Mouse (Mus musculus): Measurements from ENCODE around the gene Ttll11.

Ttll11 gene

DNA sequence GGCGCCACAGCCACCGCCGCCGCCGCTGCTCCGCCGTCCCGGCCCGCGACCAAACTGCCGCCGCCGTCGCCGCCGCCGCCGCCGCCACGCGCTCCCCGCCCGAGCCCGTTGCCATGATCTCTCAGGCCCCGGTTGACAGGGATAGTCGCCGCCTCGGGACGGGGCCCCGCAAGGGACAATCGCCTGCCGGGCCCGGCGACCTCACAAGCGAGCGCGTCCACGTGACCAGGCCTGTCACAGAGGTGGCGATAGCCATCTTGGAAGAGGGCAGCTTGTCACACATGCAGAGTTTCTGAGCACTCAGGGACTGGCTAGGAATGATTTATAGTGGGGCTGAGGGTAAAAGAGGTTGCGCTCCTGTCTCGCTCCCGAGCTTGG is at the start of gene Ttll11:
Gene Ttll11, minus strand, starts transcription at position 270 of the 378 bp plus-strand sequence.
- peak; percentile 96 for DNase-seq (ENCODE audit: low spot score)

DNA sequence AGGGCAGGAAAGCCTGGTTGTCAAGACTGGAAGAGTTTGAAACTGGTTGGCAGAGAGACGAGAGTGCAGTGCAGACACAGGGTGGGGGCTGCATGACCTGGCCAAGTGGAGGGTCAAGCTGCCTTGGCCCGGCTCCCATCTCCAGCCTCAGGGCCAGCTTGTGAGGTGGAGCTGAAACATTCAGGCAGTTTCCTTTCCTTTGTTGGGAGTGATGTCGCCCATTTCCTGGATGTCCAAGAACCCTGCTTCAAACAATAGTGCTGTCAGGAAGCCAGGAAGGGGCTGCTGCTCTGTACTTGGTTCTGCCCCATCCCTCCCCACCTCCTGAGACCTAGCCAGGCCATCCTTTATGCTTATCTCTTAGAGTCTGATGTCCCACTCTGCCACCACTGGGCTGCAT is 43.6 kb upstream of the Ttll11 start:
- no peak for DNase-seq (ENCODE audit: low spot score)

DNA sequence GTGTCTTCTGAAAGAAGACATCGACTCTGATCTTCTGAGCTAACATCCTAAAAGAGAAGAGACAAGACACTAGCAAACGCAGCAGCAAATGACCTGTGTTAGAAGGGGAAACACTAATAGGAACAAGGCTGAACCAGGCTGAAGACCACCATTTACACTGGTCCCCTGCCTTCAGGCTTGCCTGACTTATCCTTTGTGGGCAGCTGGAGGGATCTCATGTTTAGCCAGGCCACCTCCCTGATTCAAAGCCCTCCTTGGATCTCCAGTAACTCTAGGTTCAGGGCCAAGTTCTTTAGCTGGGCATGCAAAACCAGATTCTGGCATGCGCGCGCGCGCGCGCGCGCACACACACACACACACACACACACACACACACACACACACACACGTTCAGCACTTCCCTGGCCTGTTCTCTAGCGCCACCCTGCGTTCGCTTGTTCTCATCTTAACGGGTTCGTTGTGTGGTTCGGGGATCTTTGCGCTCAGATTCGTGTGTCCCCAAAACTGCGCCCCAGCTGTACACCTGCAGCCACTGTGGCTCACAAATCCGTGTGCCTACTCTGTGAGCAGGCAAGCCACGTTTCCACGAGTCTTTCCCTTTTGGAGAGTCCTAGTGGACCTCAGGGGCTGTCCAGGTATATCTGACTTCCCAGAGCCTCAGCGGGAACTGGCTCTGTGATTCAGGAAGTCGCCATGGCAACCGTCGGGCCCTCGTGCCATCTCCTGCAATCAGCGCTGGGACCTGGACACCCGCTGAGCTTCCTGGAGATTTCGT is 41.9 kb upstream of the Ttll11 start:
- peak; percentile 91 for DNase-seq (ENCODE audit: low spot score)

DNA sequence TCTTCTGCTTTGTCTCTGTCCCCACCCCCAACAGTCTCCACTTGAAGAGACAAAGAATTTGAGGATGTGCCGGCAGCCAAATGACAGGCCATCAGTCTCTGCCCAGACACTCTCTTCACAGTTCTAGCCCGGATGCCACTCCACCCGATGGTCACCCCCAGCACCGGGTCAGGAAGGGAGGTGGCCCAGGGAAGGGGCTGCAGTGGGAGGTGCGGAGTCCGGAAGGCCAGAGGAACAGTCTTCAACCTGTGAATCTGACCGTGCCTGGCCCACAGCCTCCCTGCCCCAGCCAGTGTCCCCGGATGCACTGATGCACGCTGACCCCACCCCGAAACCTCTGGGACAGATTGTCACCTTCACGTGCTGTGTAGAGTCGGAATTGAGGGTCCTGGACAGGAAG is 33.3 kb upstream of the Ttll11 start:
- DNase-seq (ENCODE audit: low spot score): no peak

DNA sequence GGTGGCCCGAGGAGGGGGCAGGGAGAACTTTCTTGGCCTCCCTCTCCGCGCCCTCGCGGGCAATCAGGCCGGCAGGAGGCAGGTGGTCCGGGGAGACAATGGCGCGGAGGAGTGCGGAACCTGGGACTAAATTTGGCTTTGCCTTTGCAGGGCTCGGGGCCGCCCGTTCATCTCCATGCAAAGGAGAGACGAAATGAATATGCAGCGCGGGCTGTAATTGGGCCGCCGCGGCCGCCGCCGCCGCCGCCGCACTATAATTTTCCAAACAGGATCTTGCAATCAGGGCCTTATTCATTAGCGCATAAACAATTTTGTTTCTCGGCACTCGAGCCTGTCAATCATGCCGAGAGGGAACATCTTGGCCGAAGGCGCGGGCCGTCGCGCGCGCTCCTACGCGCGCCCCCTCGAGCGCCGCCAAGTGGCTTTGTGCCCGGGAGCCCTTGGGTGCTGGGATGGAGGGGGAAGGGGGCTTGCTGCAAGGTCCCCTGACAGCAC is 31.7 kb upstream of the Ttll11 start:
- DNase-seq (ENCODE audit: low spot score): peak; percentile 43

DNA sequence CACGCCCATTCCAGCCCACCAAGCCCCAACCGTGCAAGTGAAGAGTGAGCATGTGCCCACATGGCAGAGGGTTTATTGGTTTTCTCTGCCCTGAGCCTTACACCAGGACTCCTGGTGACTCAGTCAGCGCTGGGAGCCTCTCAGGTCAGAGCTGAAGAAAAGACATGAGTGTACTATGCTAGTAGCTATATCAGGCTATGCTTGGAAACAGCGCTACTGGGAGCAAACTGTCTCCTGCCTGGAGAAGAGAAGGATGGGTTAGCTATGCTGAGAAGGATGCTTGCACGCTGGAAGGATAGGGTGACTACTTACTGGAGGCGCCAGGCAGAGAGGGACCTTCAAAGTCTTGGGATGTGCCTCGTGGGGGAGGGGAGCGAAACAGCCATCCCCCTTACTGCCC is 30.9 kb upstream of the Ttll11 start:
- DNase-seq (ENCODE audit: low spot score): no peak

DNA sequence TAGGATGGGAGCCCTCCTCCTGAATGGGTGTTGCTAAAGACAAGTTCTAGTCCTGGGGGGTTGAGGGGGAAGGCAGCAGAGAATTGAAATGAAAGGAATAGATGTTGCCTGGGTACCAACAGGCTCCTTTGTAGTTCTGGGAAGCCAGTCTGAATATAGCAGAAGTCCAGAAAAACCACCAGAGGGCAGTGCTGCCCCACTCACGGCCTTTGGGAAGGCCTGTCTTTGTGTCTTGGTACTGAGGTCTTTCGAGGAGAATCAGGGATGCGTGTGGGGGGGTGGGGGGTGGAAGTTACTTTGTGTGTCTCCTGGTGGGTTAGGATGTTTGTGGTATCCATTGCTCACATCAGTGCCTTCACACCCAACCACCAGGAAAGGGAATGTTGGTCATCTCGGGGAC is 29.7 kb upstream of the Ttll11 start:
- peak; percentile 91 for DNase-seq (ENCODE audit: low spot score)

DNA sequence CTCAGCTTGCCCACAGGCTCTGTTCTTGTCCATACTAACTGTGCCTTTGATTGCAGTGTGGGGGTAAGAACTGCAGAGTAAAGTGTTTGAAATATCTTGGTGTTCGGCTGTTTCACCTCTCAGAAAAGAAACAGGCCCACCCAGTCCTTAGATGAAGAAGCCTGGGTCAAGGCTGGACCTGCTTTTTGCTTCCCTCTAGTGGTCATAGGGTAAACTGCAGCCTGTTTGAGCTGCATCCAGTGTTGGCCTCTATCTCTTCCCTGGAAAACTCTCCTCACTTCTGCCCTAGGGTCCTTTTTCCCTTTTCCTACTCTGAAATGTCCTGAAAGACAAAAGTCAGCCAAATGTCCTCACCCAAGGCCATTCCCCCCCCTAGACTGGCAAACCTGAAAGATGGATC is 28.4 kb upstream of the Ttll11 start:
- peak; percentile 85 for DNase-seq (ENCODE audit: low spot score)

DNA sequence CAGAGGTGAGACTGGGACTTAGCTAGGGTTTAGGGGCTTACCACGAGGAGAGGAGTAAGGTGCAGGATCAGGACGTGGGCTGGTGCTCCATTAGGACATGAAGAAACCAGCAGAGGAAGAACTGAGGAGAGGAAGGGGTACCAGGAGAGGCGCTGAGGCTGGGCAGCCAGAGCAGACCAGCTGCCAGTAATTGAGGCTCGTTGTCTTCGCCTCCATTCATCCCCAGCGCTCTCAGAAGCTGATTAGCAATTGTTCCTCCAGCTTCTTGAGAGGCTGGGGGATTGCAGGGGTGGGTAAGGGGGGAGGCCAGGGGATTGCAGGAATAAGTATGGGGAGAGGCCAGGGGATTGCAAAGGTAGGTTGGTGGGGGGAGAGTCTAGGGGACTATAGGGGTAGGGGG is 22.5 kb upstream of the Ttll11 start:
- DNase-seq (ENCODE audit: low spot score): no peak

DNA sequence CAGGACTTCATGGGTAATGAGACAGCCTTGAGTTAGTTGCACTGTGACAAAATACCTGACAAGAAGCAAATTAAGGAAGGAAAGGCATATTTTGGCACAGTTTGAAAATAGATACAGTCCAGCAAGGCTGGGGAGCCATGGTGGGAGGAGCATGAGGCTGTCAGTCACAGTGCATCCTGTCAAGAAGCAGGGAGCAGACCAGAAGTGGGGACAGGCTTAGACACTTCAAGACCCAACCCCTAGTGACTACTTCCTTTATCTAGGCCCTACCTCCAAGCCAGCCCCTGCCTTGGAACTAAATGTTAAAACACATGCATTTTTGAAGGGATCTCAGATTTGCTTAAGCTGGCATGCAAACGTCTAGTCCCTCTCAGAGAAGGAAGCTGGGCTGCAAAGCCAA is 20.7 kb upstream of the Ttll11 start:
- DNase-seq (ENCODE audit: low spot score): no peak

DNA sequence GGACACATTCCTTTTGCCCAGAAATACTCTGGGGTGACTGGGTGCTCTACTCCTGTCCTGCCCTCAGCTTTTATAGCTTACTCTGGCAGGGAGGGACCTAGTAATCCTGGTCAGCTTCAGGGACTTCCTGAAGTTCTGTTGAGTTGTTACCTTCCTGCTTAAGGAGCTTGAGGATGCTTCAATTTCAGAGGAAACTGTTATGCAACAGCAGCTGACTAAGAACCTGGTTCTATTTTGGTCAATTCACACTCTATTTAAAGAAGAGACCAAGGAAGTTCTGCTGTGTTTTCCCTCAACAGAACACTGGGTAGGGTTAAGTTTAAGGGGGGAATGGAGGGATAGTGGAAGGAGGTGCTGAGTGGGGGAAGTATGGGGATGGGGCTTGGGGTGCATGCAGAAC is 19.5 kb upstream of the Ttll11 start:
- no peak for DNase-seq (ENCODE audit: low spot score)

DNA sequence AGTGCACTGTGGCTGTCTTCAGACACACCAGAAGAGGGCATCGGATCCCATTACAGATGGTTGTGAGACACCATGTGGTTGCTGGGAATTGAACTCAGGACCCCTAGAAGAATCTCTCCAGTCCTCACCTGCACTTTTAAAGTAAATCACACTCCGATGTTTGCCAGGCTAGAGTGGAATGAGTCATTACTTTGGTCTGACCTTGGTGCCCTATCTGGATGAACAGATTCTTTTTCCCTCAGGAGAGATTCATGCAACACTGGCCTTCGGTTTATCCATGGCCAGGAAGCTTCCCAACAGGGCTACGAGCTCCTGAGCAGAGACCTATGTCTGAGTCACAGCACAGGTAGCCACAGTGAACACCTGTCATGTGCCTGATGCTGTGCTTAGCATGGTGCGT is 18.7 kb upstream of the Ttll11 start:
- no peak for DNase-seq (ENCODE audit: low spot score)

DNA sequence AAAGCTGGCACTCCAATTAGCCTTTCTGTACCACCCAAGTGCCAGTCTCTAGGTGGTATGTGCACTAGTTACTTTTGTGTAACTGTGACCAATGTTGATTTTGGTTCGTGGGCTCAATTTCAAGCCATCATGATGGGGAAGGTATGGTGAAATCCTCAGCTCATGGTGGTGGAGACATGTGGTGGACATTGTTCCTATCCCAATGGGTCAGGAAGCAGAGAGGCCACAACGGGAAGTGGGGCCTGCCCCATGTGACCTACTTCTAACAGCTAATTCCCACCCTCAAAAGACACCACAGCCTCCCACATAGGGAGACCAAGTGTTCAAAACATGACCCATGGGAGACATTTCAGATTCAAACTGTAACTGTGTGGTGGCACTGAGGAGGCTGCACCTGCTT is 17.0 kb upstream of the Ttll11 start:
- DNase-seq (ENCODE audit: low spot score): no peak

DNA sequence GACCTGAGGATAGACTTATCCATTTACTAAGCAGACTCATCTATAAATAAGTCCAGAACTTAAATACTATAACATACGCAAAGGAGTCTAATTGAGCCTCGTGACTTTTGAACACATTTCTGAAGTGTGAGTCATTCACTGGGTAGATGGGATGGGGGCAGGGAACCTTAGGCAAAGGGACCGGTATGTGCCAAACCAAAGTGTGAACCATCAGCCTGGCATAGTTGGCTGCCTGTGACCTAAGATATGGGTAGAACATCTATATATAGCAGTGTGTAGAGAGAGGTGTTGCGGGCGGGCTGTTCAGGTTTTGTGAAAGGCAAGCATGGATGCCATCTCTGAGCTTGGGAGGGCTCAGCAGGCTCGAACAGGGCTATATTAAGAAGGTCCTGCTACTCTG is 14.6 kb upstream of the Ttll11 start:
- DNase-seq (ENCODE audit: low spot score): no peak

DNA sequence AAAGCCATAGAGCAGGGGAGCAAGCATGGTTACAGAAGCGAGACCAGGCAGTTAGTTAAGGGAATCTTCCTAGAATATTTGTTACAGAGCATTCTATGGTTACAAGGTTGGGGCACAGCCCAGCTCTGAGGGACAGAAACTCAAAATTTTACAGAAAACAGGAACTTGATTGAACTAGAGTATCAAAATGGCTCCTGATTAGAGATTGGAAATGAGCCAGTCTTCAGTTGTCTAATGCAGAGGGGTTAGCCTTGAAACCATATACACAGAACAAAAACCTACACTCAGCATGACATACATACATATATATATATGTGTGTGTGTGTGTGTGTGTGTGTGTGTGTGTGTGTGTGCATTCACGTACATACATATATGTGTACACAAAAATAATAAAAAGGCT is 13.8 kb upstream of the Ttll11 start:
- DNase-seq (ENCODE audit: low spot score): no peak

DNA sequence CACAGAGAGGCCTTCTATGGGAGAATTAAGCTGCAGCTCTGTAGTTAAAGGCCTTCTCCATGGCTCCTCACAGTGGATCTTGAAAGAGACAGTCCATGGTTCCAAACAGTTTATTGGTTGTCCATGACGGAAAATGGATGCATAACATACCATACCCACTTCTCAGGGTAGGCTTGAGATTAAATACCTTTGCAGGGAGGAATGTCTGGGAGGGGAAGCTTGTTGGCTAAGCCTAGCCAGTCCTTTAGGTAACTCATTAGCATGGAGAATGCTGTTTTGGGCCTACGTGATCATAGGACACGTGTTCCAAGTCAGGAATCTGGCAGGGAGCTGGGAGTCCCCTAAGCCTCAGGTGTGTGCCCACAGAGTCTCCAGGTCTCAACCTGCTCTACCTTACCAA is 12.5 kb upstream of the Ttll11 start:
- DNase-seq (ENCODE audit: low spot score): no peak

DNA sequence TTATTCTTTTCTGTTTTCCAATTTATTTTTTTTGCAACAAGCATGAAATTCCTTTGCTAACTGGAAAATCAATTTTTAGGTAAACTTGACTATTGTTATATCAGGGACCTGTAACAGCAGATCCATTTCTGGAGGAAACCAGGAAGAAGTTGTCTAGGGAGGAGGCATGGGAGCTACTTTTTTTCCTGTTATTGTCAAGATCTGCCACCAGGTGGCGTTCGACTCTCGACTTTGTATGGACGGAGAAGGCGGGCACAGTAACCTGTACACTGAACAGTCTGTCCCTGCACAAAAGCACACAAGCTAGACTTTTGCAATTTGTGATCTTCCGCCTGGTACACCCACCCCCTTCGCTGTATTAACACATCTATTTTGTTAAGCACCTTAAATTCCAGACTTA is 4.2 kb upstream of the Ttll11 start:
- DNase-seq (ENCODE audit: low spot score): peak; percentile 88

DNA sequence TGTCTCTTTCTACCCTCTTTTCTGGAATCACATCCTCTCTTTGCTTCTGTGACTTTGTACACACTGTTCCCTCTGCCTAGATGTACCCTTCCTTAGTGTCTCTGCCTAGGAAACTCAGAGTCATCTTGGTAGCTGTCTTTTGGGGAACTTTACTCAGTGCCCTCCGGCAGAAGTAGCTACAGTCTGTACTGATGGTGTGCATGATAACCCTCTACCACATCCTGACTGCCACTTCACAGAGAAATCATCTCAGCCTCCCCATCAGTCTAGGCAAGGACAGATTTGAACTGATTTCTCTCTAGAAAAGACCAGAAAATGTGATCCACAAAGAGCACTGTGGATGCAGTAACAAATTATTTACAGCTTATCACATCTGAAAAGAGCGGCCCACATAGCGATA is 2.2 kb upstream of the Ttll11 start:
- no peak for DNase-seq (ENCODE audit: low spot score)

DNA sequence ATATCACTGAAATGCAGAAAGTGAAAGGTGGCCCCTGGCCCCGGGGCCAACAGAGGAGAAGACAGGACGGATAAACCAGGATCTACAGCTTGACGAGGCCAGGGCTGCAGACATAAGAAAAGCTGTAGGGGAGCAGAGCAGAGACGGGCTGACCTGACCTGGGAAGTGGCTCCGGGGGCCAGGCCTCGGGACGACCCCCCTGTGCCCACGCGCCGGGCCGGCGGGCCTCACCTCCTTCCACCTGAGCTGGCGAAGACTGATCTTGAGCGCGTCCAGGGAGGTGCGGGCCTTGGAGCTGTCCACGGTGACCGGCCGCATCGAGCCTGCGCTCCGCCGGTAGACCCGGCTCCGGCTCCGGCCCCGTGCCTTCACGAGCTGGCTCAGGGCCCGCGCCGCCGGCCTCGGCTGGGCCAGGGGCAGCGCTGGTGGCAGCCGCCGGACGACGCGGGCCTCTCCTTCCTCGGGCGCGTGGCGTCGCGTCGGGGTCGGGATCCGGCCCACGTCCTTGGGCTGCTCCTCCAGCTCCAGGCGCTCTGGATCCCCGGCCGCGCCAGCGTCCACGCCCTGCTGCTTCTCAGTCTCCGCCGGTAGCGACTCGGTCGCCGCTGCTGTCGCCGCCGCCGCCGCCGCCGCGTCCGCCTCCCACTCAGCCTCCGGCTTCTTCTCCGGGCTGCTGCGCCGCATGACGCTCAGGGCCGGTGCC is 621 bp downstream of the Ttll11 start:
- peak; percentile 47 for DNase-seq (ENCODE audit: low spot score)

DNA sequence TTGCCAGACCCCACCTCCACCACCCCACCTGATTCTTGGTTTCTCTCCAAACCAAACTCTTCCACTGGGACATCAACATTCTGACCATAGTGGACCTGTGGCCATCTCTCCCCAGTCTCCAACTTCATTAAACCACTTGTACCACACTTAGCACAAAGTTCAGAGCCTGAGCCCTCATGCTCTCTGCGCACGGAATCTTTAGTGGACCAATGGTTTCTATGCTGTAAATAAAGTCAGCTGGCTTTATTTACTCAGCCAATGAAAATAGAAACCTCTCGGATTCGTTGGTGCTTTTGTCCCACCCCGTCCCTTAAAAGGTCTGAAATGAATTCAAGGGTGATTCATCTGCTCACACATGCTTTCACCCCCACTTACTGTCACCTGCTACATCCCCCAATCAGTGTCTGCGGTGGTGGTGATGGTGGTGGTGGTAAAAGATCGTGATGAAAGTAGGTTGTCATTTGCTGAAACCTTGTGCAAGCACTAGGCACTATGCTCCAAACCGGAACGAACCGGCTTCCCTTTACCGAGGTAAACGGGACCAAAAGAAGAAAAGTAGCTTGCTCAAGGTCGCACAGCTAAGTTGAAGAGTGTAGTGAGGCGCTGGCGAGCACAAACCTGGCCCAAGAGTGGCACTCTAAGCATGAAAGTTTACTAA is 1.3 kb downstream of the Ttll11 start:
- DNase-seq (ENCODE audit: low spot score): peak; percentile 58

DNA sequence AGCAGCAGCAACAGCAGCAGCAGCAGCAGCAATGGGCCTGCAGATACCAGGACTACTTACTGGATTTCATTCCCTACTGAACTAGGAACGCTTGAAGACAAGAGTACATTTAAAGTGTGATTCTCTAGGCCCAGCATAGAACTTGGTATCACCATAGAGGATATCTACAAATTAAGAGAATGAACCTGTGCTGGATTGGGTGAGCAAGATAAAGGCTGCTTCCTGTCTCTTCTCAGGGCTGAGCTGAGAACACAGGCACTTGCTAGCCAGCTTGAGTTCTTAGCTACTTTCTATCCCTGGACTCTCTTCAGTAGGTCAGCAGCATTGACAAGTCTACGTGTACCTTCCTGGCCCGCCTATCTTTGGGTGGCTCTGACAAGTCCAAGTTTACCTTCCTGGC is 2.0 kb downstream of the Ttll11 start:
- no peak for DNase-seq (ENCODE audit: low spot score)

DNA sequence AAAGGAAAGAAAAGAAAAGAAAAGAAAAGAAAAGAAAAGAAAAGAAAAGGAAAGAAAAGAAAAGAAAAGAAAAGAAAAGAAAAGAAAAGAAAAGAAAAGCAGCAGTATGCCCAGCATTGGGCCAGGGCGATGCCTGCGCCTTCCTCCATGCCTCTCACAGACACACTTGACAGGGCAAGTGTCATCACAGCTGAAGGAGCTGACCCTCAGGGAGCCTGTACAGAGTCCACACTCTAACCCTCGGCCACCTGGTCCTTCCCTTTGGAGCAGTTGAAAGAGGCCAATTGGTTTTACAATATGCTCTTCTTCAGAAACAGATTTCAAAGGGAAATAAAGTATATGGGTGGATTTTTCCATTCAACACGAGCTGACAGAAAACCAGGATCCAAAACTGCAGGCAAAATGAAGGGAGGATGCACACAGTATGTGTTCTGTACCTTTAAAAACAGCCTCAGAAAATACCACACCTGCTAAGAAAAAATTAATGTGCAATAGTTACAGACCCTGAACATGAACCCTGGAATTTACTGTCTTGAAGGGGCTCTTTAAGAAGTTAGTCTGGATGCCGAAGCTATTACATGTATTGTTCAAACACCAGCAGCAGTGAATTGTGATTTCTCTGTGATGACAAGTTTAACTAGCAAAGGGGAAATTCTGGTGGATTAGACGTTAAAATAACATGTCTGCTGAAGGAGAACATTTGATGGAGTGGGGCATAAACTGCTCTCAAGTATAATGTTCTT is 7.3 kb downstream of the Ttll11 start:
- DNase-seq (ENCODE audit: low spot score): no peak
